Mouse (Mus musculus) hindbrain, embryonic 11.5 days (tissue): ENCODE results near the gene BC067074. TPM values are rescaled to one million over a fixed set of nuclear protein-coding genes. Genes with fewer than 3 reads are reported as not detected.

Source experiments
- ATAC-seq: fragments of 200-750 bp; cut with Nextera tagmentation; 2 replicates; pipeline ENCODE4 v1.8.0; 2017; ENCODE audit warnings: mild to moderate bottlenecking, moderate TSS enrichment, moderate library complexity; ENCODE audit not compliant: low FRiP score
- DNase-seq: peaks from one replicate; pipeline ENCODE4 v3.0.0-alpha.2; 2015; ENCODE audit warnings: low spot score
- H3K27ac ChIP-seq: fragments of 300-500 bp; sonication (generic); 2 replicates; pipeline ENCODE4 v1.5.1; 2014; ENCODE audit warnings: mild to moderate bottlenecking, low read depth, low read length
- H3K27me3 ChIP-seq: fragments of 300-500 bp; sonication (generic); 2 replicates; pipeline ENCODE4 v1.6.1; 2014; ENCODE audit warnings: mild to moderate bottlenecking, low read length, moderate library complexity, mixed read lengths; ENCODE audit not compliant: control insufficient read depth, insufficient read depth
- H3K36me3 ChIP-seq: fragments of 300-500 bp; sonication (generic); 2 replicates; pipeline ENCODE4 v1.6.1; 2014; ENCODE audit warnings: mild to moderate bottlenecking, low read length, moderate library complexity, mixed read lengths; ENCODE audit not compliant: control insufficient read depth, insufficient read depth
- H3K4me1 ChIP-seq: fragments of 300-500 bp; sonication (generic); replicated peaks from 2 replicates; pipeline ENCODE4 v1.6.1; 2014; ENCODE audit warnings: low read length, mixed read lengths; ENCODE audit not compliant: control insufficient read depth, insufficient read depth
- H3K4me2 ChIP-seq: fragments of 300-500 bp; sonication (generic); replicated peaks from 2 replicates; pipeline ENCODE4 v1.6.1; 2014; ENCODE audit warnings: mild to moderate bottlenecking, low read depth, low read length
- H3K4me3 ChIP-seq: fragments of 300-500 bp; sonication (generic); 2 replicates; pipeline ENCODE4 v1.5.1; 2014; ENCODE audit warnings: low read depth, low read length
- H3K9ac ChIP-seq: fragments of 300-500 bp; sonication (generic); 2 replicates; pipeline ENCODE4 v1.6.1; 2014; ENCODE audit warnings: low read depth, low read length
- H3K9me3 ChIP-seq: fragments of 300-500 bp; sonication (generic); 2 replicates; pipeline ENCODE4 v1.6.1; 2016; ENCODE audit warnings: low read length; ENCODE audit not compliant: control insufficient read depth
- WGBS: fragments of 180-500 bp; shearing (Covaris S2); extraction: QIAGEN DNeasy Blood & Tissue Kit; methylation state at CpG from one replicate; pipeline ENCODE4 v1.1.7; 2014; 5-methylcytosine and 5-hydroxymethylcytosine counted together
- polyA plus RNA-seq: library from polyadenylated mRNA; unstranded; fragments of >200 nt; fragmentation: Nextera tagmentation; extraction: Ambion mirVana; gene quantifications from 2 replicates; pipeline ENCODE4 v1.2.1, GENCODE M21; 2014

BC067074 gene
- polyA plus RNA-seq, 1 experiment from 2014 or later = 1.9 TPM

- no peaks in the 10 kb centered on the region for H3K36me3 ChIP-seq
- H3K9ac ChIP-seq = no peak overlapping the region
- ATAC-seq (no peak), DNase-seq (no peak)
- H3K4me1 ChIP-seq = no peaks in the 10 kb centered on the region
- no peak overlapping the region for H3K4me2 ChIP-seq
- WGBS = 92% methylated on average over 10 of the region's 10 CpGs
- H3K9me3 ChIP-seq = no peaks in the 10 kb centered on the region
- H3K27ac ChIP-seq = no peak overlapping the region
- peaks cover 6% of the 10 kb centered on the region; the same call in 1 of the 2 replicates for H3K27me3 ChIP-seq
- no peak overlapping the region for H3K4me3 ChIP-seq
Observed at GRCm38 (mm10) chr13:113295817-113296485, 3.0 kb downstream of the BC067074 start.

DNA sequence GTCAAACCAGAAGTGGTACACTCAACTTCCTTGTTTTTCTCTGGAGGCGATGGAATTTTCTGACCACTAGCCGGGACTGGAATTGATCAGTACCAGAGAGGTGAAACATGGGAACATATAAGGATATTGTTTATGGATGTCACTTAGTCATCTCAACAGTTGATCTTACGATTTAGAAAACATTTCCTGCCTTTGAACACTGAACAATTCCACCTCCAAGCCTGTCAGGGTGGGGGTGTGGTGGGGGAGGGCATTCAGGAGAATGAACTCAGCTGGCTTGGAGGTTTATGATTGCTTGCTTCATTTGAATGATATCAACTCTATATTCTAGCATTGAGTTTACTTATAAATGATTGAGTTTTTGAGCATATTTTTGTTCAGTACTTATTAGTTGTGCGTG, 13.6 kb downstream of the BC067074 start:
- Histone ChIP-seq H3K4me1 (no peaks in the 10 kb centered on the region), H3K9me3 (no peaks in the 10 kb centered on the region), H3K4me2 (no peak overlapping the region), H3K27ac (no peak overlapping the region), H3K9ac (no peak overlapping the region), H3K36me3 (no peaks in the 10 kb centered on the region), H3K27me3 (no peaks in the 10 kb centered on the region), H3K4me3 (no peak overlapping the region)
- WGBS = 87% methylated on average over 4 of the region's 4 CpGs
- ATAC-seq (no peak), DNase-seq (no peak)

- H3K36me3 ChIP-seq = no peaks in the 10 kb centered on the region
- no peak overlapping the region for H3K4me3 ChIP-seq
- no peak overlapping the region for H3K4me2 ChIP-seq
- no peaks in the 10 kb centered on the region for H3K27me3 ChIP-seq
- H3K4me1 ChIP-seq = no peaks in the 10 kb centered on the region
- no peak overlapping the region for H3K9ac ChIP-seq
- no peak for ATAC-seq
- no peak for DNase-seq
- WGBS = 95% methylated on average over 5 of the region's 5 CpGs
- H3K27ac ChIP-seq = no peak overlapping the region
- H3K9me3 ChIP-seq = no peaks in the 10 kb centered on the region
Observed at GRCm38 (mm10) chr13:113319588-113319987, 26.6 kb downstream of the BC067074 start.

DNA sequence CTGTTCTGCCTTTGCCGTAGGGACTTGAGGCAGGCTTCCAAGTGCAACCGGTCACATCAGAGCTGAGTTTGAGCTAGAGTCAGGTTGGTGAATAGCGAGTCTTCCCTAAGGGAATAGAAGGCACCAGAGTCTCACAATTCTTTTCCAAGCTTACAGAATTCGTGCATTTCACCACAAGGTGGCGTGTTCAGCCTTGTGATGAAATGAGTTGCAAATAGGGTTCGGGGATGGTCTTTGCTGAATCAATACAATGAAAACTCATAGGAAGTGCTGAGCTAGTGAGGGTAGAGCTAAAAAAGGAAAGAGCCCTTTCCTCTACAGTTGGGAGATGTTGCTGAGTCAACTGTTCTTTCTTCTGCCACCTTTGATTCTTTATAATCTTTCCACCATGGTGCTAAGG, 29.0 kb downstream of the BC067074 start:
- H3K36me3 ChIP-seq = no peaks in the 10 kb centered on the region
- no peaks in the 10 kb centered on the region for H3K27me3 ChIP-seq
- H3K9me3 ChIP-seq = no peaks in the 10 kb centered on the region
- H3K4me1 ChIP-seq = no peaks in the 10 kb centered on the region
- no peak overlapping the region for H3K4me3 ChIP-seq
- H3K27ac ChIP-seq = no peak overlapping the region
- H3K4me2 ChIP-seq = no peak overlapping the region
- no peak overlapping the region for H3K9ac ChIP-seq
- ATAC-seq (peak; percentile 56; the same call in 1 of the 2 replicates), DNase-seq (peak; percentile 78)
- WGBS = 19% methylated on average over 6 of the region's 6 CpGs

GRCm38 (mm10) chr13:113324241-113324640, 31.3 kb downstream of the BC067074 start:
- DNase-seq (no peak), ATAC-seq (no peak)
- no peaks in the 10 kb centered on the region for H3K27me3 ChIP-seq
- no peak overlapping the region for H3K4me2 ChIP-seq
- H3K27ac ChIP-seq = no peak overlapping the region
- H3K4me1 ChIP-seq = no peaks in the 10 kb centered on the region
- 85% methylated on average over 3 of the region's 3 CpGs for WGBS
- no peak overlapping the region for H3K4me3 ChIP-seq
- H3K9me3 ChIP-seq = no peaks in the 10 kb centered on the region
- no peaks in the 10 kb centered on the region for H3K36me3 ChIP-seq
- no peak overlapping the region for H3K9ac ChIP-seq

GRCm38 (mm10) chr13:113325678-113326077, 32.7 kb downstream of the BC067074 start:
- Histone ChIP-seq H3K27ac (no peak overlapping the region), H3K4me1 (no peaks in the 10 kb centered on the region), H3K27me3 (no peaks in the 10 kb centered on the region), H3K4me3 (no peak overlapping the region), H3K9ac (no peak overlapping the region), H3K9me3 (no peaks in the 10 kb centered on the region), H3K36me3 (no peaks in the 10 kb centered on the region), H3K4me2 (no peak overlapping the region)
- DNase-seq = no peak
- no peak for ATAC-seq
- 68% methylated on average over 3 of the region's 3 CpGs for WGBS

DNA sequence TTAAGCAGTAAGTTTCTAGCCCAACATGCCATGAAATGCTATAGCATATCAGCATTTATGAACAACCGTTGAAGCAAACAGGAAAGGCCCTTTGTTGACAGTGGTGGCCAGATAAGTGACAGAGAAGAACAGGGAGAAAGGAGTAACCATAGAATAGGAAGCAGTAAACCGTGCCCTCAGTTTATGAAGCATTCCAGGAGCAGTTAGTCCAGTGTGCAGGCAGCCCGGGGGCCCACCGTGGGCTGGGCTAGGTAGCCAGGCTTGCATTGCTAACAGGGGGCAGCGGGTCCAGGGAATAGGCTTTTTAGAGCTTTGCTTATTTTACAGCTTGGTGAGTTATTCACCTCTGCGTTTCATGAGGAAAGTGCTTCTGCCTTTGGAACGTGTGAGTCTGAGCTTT, 39.3 kb downstream of the BC067074 start:
- 64% methylated on average over 7 of the region's 7 CpGs for WGBS
- H3K9ac ChIP-seq = no peak overlapping the region
- ATAC-seq (no peak), DNase-seq (no peak)
- no peaks in the 10 kb centered on the region for H3K36me3 ChIP-seq
- no peaks in the 10 kb centered on the region for H3K4me1 ChIP-seq
- no peak overlapping the region for H3K4me3 ChIP-seq
- H3K27me3 ChIP-seq = no peaks in the 10 kb centered on the region; the same call in 1 of the 2 replicates
- no peak overlapping the region for H3K4me2 ChIP-seq
- no peaks in the 10 kb centered on the region for H3K9me3 ChIP-seq
- no peak overlapping the region for H3K27ac ChIP-seq

DNA sequence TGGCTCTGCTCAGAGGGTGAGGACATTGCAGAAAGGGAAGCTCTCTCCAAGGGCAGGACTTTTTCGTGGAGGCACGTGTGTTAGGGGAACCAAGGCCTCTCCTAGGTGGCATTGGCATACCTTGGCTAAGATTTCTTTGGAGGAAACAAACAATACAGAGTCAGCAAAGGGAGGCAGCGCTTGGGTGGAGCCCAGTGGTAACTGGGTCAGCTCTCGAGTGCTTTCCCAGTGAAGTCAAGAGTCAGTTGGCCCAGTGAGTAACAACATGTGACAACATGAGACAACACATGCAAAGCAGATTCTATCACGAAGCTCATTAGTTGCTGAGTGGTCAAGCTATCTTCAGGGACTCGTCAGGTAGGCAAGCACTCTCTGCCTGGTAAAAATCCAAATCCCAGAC, 40.4 kb downstream of the BC067074 start:
- Histone ChIP-seq H3K4me3 (no peak overlapping the region), H3K9ac (no peak overlapping the region), H3K4me1 (no peaks in the 10 kb centered on the region), H3K9me3 (no peaks in the 10 kb centered on the region), H3K27ac (no peak overlapping the region), H3K36me3 (no peaks in the 10 kb centered on the region), H3K4me2 (no peak overlapping the region), H3K27me3 (no peaks in the 10 kb centered on the region; the same call in 1 of the 2 replicates)
- ATAC-seq (no peak), DNase-seq (no peak)
- WGBS = 94% methylated on average over 6 of the region's 6 CpGs

DNA sequence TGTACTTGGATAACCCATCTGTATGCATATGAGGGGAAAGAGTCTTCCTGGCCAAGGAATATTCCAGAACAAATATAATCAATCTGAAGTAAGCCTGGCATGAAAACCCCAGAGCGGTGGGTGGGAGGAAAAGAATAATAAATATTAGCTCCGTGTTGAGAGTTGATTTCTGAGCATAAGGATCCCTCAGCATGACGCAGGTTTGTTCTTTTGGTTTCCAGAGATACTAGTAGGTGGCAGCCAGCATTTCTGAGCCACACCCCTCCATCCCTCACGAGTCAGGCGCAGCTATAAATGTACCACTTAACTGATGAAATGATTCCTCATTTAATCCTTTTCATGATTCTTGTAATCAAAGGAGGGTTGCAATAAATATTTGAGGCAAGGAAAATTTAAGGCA, 41.0 kb downstream of the BC067074 start:
- Histone ChIP-seq H3K4me2 (no peak overlapping the region), H3K27ac (no peak overlapping the region), H3K4me1 (no peaks in the 10 kb centered on the region), H3K9ac (no peak overlapping the region), H3K36me3 (no peaks in the 10 kb centered on the region), H3K4me3 (no peak overlapping the region), H3K9me3 (no peaks in the 10 kb centered on the region), H3K27me3 (no peaks in the 10 kb centered on the region; the same call in 1 of the 2 replicates)
- DNase-seq (no peak), ATAC-seq (no peak)
- WGBS = 75% methylated on average over 5 of the region's 5 CpGs
